Comparison of ENCODE assay signal across 8 mouse cellular contexts in genomic region chr5:136170512-136171362, GRCm38 (mm10). TPM values are rescaled to one million over a fixed set of nuclear protein-coding genes. Genes with fewer than 3 reads are reported as not detected.
A peak's percentile ranks its signal among the peaks of the same experiment; 100 is the strongest.
DNase-seq lines count a peak whose midpoint lies in the region; ATAC-seq and TF ChIP-seq lines count a peak whose summit lies in the region.

Gene Orai2 (minus strand): TSS chr5:136170713.

- peaks cover 12% of the 10 kb centered on the region for H3K36me3 ChIP-seq in embryonic facial prominence, embryonic 13.5 days
- H3K36me3 ChIP-seq in limb, embryonic 10.5 days, result peaks cover 6% of the 10 kb centered on the region; the same call in 1 of the 2 replicates
- peaks cover 8% of the 10 kb centered on the region; the same call in 1 of the 2 replicates for H3K36me3 ChIP-seq in midbrain, embryonic 12.5 days
- H3K36me3 ChIP-seq in small intestine, adult 2 months (ENCODE audit: control insufficient read depth, insufficient read depth, low read length), result no peaks in the 10 kb centered on the region

- 5% methylated on average over 48 of the region's 49 CpGs for WGBS in embryonic facial prominence, embryonic 13.5 days
- 8% methylated on average over 47 of the region's 49 CpGs for WGBS in limb, embryonic 10.5 days
- WGBS in midbrain, embryonic 12.5 days, result 7% methylated on average over 49 of the region's 49 CpGs
- WGBS in small intestine, adult 2 months, result 1% methylated on average over 49 of the region's 49 CpGs

- TF ChIP-seq CTCF in small intestine, adult 2 months (IDR thresholded peaks at IDR 0.05; ENCODE audit: extremely low read depth, insufficient read length, insufficient replicate concordance, low read depth, low read length), result no peak

- H3K4me3 ChIP-seq in embryonic facial prominence, embryonic 13.5 days, result peak within 1 kb of the TSS; percentile 62
- peak within 1 kb of the TSS; percentile 71 for H3K4me3 ChIP-seq in limb, embryonic 10.5 days
- H3K4me3 ChIP-seq in midbrain, embryonic 12.5 days, result peak within 1 kb of the TSS; percentile 61
- peak within 1 kb of the TSS; percentile 75 for H3K4me3 ChIP-seq in small intestine, adult 2 months (ENCODE audit: low read depth, low read length)

- H3K27ac ChIP-seq in embryonic facial prominence, embryonic 13.5 days, result peak within 1 kb of the TSS; percentile 75
- H3K27ac ChIP-seq in limb, embryonic 10.5 days, result peak within 1 kb of the TSS; percentile 85
- peak within 1 kb of the TSS; percentile 69 for H3K27ac ChIP-seq in midbrain, embryonic 12.5 days (replicated peaks)
- H3K27ac ChIP-seq in small intestine, adult 2 months (ENCODE audit: insufficient read depth, low read depth, low read length), result peak within 1 kb of the TSS; percentile 97

- ATAC-seq in embryonic facial prominence, embryonic 13.5 days (ENCODE audit: insufficient number of reproducible peaks, insufficient read depth, low FRiP score, low TSS enrichment, low read depth), result peak; percentile 81
- peak; percentile 93 for ATAC-seq in midbrain, embryonic 12.5 days (ENCODE audit: low FRiP score, low read depth)

- no peaks in the 10 kb centered on the region for H3K9me3 ChIP-seq in embryonic facial prominence, embryonic 13.5 days
- H3K9me3 ChIP-seq in limb, embryonic 10.5 days (replicated peaks), result no peaks in the 10 kb centered on the region
- no peaks in the 10 kb centered on the region for H3K9me3 ChIP-seq in midbrain, embryonic 12.5 days

- H3K9ac ChIP-seq in embryonic facial prominence, embryonic 13.5 days, result peak within 1 kb of the TSS; percentile 81
- peak within 1 kb of the TSS; percentile 81 for H3K9ac ChIP-seq in midbrain, embryonic 12.5 days (replicated peaks)

- TF ChIP-seq POLR2A in small intestine, adult 2 months (IDR thresholded peaks at IDR 0.05; ENCODE audit: low read depth, low read length), result no peak; the same call in none of the 2 replicates

- H3K27me3 ChIP-seq in embryonic facial prominence, embryonic 13.5 days, result no peaks in the 10 kb centered on the region
- peaks cover 8% of the 10 kb centered on the region; the same call in 1 of the 2 replicates for H3K27me3 ChIP-seq in limb, embryonic 10.5 days (ENCODE audit: low read depth, poor library complexity, severe bottlenecking)
- peaks cover 13% of the 10 kb centered on the region for H3K27me3 ChIP-seq in midbrain, embryonic 12.5 days
- no peaks in the 10 kb centered on the region for H3K27me3 ChIP-seq in small intestine, adult 2 months (ENCODE audit: control insufficient read depth, insufficient read depth, low read length)

- peak within 1 kb of the TSS; percentile 92 for H3K4me2 ChIP-seq in embryonic facial prominence, embryonic 13.5 days
- peak within 1 kb of the TSS; percentile 88 for H3K4me2 ChIP-seq in midbrain, embryonic 12.5 days (replicated peaks)

- peaks cover 24% of the 10 kb centered on the region for H3K4me1 ChIP-seq in embryonic facial prominence, embryonic 13.5 days
- H3K4me1 ChIP-seq in limb, embryonic 10.5 days, result peaks cover 18% of the 10 kb centered on the region
- peaks cover 16% of the 10 kb centered on the region for H3K4me1 ChIP-seq in midbrain, embryonic 12.5 days
- H3K4me1 ChIP-seq in small intestine, adult 2 months (ENCODE audit: control insufficient read depth, insufficient read depth, insufficient read length, low read length), result peaks cover 27% of the 10 kb centered on the region; the same call in 1 of the 2 replicates

- peak; percentile 86 for DNase-seq in 3134 (ENCODE audit: extremely low read depth, insufficient read length, low spot score)
- DNase-seq in adrenal gland, postnatal 36 days, result peak; percentile 77 to 88
- DNase-seq in heart, adult 18-20 months, result peak; percentile 79 to 89
- DNase-seq in kidney, adult 18-20 months, result peak; percentile 81
- DNase-seq in limb, embryonic 10.5 days (ENCODE audit: low spot score), result peak; percentile 95

RNA-seq across cellular contexts. Expression of gene Orai2, which starts in this region (rescaled TPM):
- 1 to 10 TPM; 2.8 to 3.0 TPM for total RNA-seq in adrenal gland, postnatal 36 days (2021)
- polyA plus RNA-seq in embryonic facial prominence, embryonic 13.5 days (2015; fragmentation: Nextera tagmentation; extraction: Ambion mirVana), result 13.3 and 17.7 TPM in 2 replicates
- total RNA-seq in heart, adult 18-20 months (2021), result 1 to 10 TPM; 1.2 to 2.4 TPM
- 5.5 and 6.6 TPM in 2 replicates for polyA plus RNA-seq in limb, embryonic 10.5 days (2016; fragmentation: Nextera tagmentation; extraction: Ambion mirVana)
- 14.6 and 17.0 TPM in 2 replicates for polyA plus RNA-seq in midbrain, embryonic 12.5 days (2016; fragmentation: Nextera tagmentation; extraction: Ambion mirVana)
- polyA plus RNA-seq in small intestine, adult 2 months (2012; rRNA removed), result 28.9 and 31.4 TPM in 2 replicates

Comparison
In these comparisons a context has a peak if more than half of its experiments do, and no peak if none do; other contexts are left out.
1. Peak in every context shown above with its lines: DNase-seq, ATAC-seq, H3K4me3 ChIP-seq and H3K27ac ChIP-seq.